Mouse (Mus musculus) lung, adult 2 months (tissue): ENCODE data around the gene Gcnt2.

Experiments used
- CTCF ChIP-seq: fragments of 200-500 bp; IDR thresholded peaks from 2 replicates; pipeline ENCODE4 v1.5.1; 2011; ENCODE audit warnings: mild to moderate bottlenecking, low read length, control low read depth; ENCODE audit not compliant: insufficient read depth
- POLR2A ChIP-seq: fragments of 200-500 bp; IDR thresholded peaks from 2 replicates; pipeline ENCODE4 v1.6.1; 2011; ENCODE audit warnings: low read depth, mild to moderate bottlenecking, control low read depth, low read length, borderline replicate concordance; ENCODE audit errors: extremely low read depth

DNA sequence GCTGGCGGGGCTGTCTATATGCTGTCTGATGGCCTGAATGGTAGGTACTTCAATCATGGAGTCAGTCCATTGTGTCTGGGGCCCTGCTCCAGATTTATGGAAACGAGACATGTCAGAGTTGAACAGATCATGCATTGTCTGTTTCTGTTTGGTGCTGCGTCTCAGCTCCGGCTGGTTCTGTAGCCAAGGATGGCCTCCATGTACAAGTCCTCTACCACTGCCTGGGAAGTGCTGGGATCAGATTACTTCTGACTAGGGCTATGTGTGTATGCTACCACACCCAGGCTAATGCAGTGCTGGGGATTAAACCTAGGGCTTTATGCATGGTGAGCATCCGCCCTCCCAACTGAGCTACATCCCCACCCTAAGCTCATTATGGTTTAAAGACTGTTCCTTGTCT lies 78.0 kb downstream of the Gcnt2 start:
- TF ChIP-seq CTCF: no peak
- no peak for TF ChIP-seq POLR2A
